Mouse (Mus musculus) embryo, embryonic 11.5 days (tissue): Measurements from ENCODE around the gene Sh3d19.

ENCODE experiments used
- DNase-seq: peaks from one replicate; pipeline ENCODE4 v3.0.0-alpha.2; 2012; ENCODE audit warnings: low read depth, low spot score

The Sh3d19 gene

DNA sequence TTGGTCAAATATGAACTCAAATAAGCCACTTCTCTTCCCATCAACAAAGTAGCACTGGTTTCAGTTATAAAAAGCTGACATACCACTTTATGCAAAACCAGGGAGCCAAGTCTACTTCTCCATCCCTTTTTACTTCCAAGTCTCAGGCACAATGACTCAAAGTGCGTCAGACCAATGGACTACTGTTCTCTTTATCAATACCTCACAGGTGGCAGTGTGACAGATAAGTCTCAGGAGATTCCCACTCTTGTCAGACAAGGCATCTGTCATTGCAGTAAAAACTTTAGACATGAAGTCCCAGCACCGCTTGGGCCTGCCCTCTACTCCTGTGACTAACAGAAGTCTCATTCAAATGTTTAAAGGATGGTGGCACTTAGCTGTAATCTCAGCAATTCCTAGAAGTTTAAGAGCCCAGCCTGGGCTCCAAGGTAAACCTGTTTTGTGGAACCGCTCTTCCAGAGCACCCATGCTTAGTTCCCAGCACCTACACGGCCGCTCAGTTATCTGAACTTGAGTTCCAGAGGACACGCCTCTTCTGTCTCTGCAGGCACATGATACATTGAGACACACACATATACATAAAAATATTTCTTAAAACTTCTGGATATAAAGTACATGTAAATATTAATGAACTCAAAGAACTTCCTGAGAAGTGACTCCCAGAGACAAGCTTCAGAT lies 165.1 kb downstream of the Sh3d19 start:
- DNase-seq = no peak

DNA sequence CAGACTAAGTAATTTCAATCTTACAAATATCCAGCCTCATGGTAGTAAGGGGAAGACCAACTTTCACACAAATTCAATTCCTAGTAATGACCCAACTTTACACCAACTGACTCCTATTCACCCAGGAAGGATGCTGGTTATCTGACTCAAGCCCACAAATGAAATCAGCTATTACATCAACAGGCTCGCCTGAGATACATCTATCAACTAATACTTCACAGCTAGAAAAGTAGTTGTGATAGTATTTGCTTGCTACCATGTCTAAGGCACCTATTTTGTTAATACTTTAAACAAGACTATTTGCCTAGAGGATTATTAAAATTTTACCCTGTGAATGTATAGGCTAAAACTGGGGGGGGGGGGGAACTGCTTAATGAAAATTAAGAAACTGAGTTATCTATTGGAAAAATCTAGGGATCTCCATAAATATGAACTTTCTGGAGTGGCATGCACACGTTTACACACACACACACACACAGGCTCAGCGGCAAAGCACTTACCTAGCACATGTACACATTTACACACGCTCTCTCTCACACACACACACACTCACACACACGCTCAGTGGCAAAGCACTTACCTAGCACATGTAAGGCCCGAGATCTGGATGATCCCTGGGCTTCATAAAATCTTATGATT lies 166.1 kb downstream of the Sh3d19 start:
- no peak for DNase-seq

DNA sequence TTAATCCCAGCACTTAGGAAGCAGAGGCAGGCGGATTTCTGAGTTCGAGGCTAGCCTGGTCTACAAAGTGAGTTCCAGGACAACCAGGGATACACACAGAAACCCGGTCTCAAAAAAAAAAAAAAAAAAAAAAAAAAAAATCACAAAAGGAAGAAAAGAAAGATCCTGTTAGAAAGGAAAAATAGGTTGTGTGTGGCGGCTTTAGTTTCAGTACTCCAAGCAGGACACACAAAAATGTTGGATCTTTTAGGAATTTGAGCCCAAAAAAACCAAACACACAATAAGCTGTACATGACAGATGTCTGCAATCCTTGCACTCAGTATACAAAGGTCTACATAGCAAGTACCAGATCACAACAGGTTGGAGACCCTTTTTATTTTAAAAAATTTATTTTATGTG lies 168.8 kb downstream of the Sh3d19 start:
- no peak for DNase-seq

DNA sequence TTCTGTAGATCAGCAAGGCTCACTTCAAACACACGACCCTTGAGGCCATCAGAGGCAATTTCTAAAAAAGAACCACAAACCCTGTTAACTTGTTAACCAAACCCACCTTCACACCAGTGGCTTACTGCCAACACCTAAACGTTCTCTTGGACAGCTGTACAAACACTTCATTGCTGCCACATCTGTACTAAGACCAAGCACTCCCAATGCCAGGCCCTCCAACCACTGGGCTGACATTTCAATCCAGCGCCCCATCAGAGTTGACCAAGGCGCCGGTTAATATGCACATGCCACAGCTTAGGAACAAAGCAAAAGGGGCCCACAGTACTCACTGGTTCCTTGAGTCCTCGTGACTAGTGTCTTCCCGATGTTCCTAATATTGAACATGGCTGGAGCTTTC lies 170.5 kb downstream of the Sh3d19 start:
- no peak for DNase-seq

DNA sequence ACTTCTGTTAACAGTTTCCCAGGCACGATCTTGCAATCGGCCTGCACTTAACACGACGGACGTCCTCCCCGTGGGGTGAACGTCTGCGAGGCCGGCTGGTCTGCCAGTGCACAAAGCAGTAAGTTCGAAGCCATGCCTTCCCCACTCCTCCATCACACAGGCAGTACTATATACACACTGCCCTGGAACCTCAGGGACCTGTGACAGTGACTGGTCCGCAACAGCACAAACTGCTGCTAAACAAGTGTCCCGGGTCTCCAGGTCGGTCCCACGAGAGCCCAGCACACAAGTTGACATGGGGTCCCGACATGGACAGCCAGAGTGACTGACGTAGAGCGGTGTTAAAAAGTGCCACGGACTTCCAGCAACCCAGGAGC lies 171.0 kb downstream of the Sh3d19 start:
- DNase-seq = no peak

DNA sequence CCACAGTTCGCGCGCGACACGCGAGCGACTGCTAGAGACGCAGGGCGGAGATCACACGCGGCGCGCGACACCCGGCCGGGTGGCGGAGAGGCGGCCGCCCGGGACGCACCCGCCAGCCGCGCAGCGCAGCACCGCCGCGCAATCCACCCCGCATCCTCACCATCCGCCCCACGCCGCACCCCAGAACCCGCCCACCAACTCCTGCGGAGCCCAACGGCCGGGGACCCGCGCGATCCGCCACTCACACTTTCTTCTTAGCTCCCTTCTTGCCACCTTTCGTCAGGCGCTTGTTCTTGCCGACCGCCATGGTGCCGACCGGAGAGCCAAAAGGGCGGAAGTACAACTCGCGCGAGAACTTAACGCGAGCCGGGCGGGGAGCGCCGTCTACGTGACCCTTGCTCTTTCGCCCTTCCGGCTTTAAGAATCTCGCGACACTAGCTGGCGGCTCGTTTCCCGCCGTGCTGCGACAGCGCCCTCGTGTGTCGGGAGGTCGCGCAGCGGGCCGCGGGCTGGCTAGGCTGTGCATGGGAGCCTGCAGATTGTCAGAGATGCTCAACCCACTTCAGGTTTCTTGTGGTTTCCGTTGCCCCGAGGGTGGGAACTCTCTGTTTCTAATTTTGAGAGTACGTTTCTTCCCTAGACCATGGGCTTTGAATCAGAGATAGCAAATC lies 171.5 kb downstream of the Sh3d19 start, which contains the start of gene Rps3a1:
Gene Rps3a1, minus strand, starts transcription at position 440 of the 671 bp plus-strand sequence.
- peak; percentile 95 for DNase-seq

DNA sequence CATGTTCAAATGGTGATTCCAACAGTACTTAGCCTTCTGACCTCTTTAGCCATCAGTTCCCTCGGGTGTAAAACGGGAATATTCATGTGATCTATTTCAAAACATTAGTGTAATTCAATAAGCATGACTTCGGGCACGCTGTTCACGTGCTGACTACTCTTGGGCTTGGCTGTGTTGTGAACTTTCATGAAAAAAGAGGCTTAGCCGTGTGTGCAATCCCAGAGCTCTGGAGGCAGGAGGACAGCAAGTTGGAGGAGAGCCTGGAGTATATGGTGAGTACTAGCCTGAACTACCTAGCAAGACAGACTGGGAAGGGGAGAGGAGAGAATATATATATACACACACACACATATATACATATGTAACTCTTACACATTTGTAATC lies 172.0 kb downstream of the Sh3d19 start:
- peak; percentile 16 for DNase-seq

DNA sequence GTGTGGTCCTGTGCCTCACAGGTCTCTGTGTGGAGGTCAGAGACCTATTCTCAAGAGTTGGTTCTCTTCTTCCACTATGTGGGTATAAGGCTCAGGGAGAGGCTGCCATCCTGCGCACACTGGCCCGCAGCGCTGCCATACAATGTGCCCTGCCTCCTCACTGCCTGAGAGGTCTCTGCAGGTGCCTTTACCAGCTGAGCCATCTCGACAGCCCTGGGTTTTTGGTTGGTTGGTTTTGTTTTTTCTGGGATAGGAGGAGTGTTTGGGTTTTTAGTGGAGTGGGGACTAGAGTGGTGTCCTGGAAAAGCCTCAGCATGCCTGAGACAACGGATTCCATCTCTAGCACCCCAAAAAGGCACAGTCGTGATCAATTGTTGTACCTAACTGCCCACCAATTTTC lies 172.4 kb downstream of the Sh3d19 start:
- no peak for DNase-seq

DNA sequence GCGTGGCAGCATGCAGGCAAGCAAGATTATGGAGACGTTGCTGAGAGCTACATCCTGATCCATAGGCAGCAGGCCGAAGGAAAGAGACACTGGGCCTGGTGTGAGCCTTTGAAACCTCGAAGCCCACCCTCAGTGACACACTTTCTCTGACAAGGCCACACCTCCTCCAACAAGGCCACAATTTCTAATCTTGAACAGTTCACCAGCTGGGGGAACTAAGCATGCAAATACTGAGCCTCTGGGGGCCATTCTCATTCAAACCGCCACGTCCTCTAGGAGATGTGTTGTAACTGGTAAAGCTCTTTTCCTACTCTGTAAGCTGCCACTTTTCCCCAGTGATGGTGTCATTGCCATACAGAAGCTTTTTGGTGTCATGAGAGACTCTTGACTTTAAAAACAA lies 178.2 kb downstream of the Sh3d19 start:
- no peak for DNase-seq

DNA sequence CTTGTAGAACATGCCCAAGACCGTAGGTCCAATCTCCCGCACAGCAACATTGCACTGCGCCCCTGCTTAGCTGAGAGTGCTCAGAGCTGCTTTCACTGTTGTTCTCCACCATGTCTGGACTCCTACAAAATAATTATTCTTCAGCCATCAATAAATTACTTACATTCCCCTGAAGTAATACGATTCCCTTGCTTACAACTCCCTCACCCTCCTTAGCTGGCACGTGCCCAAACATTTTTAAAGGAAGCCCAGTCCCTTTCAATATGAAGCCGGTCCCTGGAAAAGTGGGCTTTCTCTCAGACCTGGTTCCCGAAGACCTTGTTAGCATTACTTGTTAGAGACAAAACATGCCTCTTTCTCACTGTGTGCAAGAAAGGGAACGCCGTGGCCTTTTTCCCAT lies 178.6 kb downstream of the Sh3d19 start:
- DNase-seq = no peak

DNA sequence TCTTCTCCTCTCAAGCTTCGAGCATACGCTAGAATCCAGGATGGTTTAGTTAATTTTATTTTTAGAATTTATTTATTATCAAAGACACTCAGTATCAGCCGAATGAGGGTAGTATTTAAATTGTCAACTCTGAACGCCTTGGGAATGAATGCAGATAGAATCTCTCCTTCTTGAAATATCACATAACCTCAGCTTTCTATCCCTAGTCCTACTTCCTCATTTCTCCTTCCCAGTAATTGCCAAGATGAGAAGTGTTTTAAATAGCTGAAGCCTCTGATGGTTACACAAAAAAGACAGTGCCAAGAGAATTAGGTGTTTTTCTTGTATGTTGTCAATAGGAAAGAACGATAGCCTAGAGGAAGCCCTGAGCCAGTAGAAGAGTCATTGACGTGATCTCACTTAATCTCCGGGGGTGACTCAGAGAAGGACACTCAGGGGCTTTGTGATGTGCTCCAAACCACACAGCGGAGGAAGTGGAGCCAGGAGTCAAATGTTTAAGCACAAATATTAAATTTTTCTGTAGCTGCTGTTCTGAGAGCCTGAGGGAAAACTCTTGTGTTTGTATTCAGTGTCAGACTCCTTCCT lies 198.0 kb downstream of the Sh3d19 start:
- no peak for DNase-seq

DNA sequence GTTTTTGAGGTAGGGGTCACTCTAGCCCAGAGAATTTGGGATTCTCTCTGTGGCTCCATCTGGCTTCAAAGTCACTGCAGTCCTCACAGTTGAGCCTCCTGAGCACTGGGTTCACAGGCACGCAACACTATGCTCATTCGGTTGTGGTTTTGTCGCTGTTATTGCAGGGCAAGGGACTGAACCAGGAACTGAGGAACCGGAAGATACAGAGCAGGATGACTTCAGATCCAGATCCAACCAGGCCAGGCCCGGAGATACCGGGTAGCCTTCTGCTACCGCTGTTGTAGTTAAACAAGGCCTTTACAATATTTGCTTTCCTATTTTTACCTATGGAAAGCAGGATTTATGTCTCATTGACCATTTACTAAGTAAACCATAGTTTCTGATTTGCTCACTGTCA lies 208.8 kb downstream of the Sh3d19 start:
- no peak for DNase-seq
